Mouse (Mus musculus) liver, embryonic 16.5 days (tissue): ENCODE data around the gene Lef1. TPM values are rescaled to one million over a fixed set of nuclear protein-coding genes. Genes with fewer than 3 reads are reported as not detected.

ENCODE experiments used
- ATAC-seq: fragments of 200-750 bp; cut with Nextera tagmentation; 2 replicates; pipeline ENCODE4 v1.8.0; 2017; ENCODE audit warnings: low read depth, mild to moderate bottlenecking, moderate number of reproducible peaks, moderate library complexity
- H3K27ac ChIP-seq: fragments of 300-500 bp; sonication (generic); 2 replicates; pipeline ENCODE4 v1.5.1; 2014; ENCODE audit warnings: mild to moderate bottlenecking, low read length
- H3K27me3 ChIP-seq: fragments of 300-500 bp; sonication (generic); 2 replicates; pipeline ENCODE4 v1.6.1; 2014; ENCODE audit warnings: low read depth, low read length, mixed read lengths; ENCODE audit not compliant: control insufficient read depth, insufficient read depth
- H3K36me3 ChIP-seq: fragments of 300-500 bp; sonication (generic); 2 replicates; pipeline ENCODE4 v1.6.1; 2014; ENCODE audit warnings: mild to moderate bottlenecking; ENCODE audit not compliant: control insufficient read depth, insufficient read depth
- H3K4me1 ChIP-seq: fragments of 300-500 bp; sonication (generic); 2 replicates; pipeline ENCODE4 v1.6.1; 2014; ENCODE audit warnings: low read depth, low read length, mixed read lengths; ENCODE audit not compliant: control insufficient read depth
- H3K4me2 ChIP-seq: fragments of 300-500 bp; sonication (generic); 2 replicates; pipeline ENCODE4 v1.6.1; 2014; ENCODE audit warnings: low read depth, low read length, mixed read lengths
- H3K4me3 ChIP-seq: fragments of 300-500 bp; sonication (generic); 2 replicates; pipeline ENCODE4 v1.5.1; 2014; ENCODE audit warnings: low read depth, mild to moderate bottlenecking, low read length
- H3K9ac ChIP-seq: fragments of 300-500 bp; sonication (generic); 2 replicates; pipeline ENCODE4 v1.6.1; 2014; ENCODE audit warnings: low read depth, low read length
- H3K9me3 ChIP-seq: fragments of 300-500 bp; sonication (generic); replicated peaks from 2 replicates; pipeline ENCODE4 v1.6.1; 2016; ENCODE audit warnings: low read length; ENCODE audit not compliant: control insufficient read depth
- WGBS: fragments of 180-500 bp; shearing (Covaris S2); extraction: QIAGEN DNeasy Blood & Tissue Kit; methylation state at CpG from one replicate; pipeline ENCODE4 v1.1.7; 2014; ENCODE audit not compliant: insufficient replicate concordance; 5-methylcytosine and 5-hydroxymethylcytosine counted together
- polyA plus RNA-seq: library from polyadenylated mRNA; unstranded; fragments of >200 nt; fragmentation: Nextera tagmentation; extraction: Ambion mirVana; gene quantifications from 2 replicates; pipeline ENCODE4 v1.2.1, GENCODE M21; 2015

The Lef1 gene
- polyA plus RNA-seq, 1 experiment from 2014 or later, result 2.3 TPM

DNA sequence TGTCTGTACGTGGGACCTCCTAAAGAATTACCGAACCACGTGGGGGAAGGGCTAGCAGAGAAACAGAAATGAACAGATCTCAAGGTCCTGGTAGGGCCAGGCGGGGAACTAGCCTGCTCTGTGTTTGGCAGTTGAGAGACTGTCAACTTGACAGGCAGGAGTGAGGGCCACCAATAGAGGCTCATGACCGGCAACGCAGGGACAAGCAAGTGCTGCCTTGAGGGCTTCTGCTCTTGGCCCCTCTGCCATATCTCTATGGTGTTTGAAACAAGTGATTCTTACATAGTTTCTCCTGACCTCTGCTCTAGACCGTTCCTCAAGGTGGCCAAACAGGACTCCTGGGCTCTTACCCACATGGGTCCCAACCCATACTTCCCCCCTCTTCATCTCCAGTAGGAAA is 141.3 kb downstream of the Lef1 start:
- Histone ChIP-seq H3K9me3 (no peaks in the 10 kb centered on the region), H3K4me3 (no peak overlapping the region), H3K4me1 (no peaks in the 10 kb centered on the region; the same call in 1 of the 2 replicates), H3K27ac (no peak overlapping the region), H3K36me3 (peaks cover 2% of the 10 kb centered on the region; the same call in 1 of the 2 replicates), H3K27me3 (no peaks in the 10 kb centered on the region), H3K9ac (no peak overlapping the region), H3K4me2 (no peak overlapping the region)
- 67% methylated on average over 7 of the region's 7 CpGs for WGBS
- no peak for ATAC-seq

DNA sequence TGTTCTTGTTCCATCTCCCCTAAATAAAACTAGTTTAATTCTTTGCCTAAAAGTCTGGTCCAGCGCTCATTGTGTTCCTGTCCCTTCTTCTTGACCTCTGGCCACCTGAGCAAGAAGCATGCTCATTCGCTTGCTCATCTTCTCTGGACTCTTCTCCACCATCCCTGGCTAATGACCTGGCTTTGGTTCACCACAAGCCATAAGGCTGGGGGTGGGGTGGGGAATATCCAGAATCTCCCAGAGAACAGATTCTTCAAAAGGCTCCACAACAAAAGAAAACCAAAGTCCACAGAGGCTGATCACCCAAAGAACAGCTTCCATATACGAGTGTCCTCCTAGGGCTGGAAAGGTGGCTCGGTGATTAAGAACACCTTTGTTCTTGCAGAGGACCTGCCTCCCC is 144.7 kb downstream of the Lef1 start:
- no peak for ATAC-seq
- Histone ChIP-seq H3K4me2 (no peak overlapping the region), H3K9me3 (no peaks in the 10 kb centered on the region), H3K27ac (no peak overlapping the region), H3K4me1 (no peaks in the 10 kb centered on the region), H3K36me3 (peaks cover 2% of the 10 kb centered on the region; the same call in 1 of the 2 replicates), H3K4me3 (no peak overlapping the region), H3K9ac (no peak overlapping the region), H3K27me3 (no peaks in the 10 kb centered on the region)
- WGBS, result 85% methylated on average over 4 of the region's 4 CpGs

DNA sequence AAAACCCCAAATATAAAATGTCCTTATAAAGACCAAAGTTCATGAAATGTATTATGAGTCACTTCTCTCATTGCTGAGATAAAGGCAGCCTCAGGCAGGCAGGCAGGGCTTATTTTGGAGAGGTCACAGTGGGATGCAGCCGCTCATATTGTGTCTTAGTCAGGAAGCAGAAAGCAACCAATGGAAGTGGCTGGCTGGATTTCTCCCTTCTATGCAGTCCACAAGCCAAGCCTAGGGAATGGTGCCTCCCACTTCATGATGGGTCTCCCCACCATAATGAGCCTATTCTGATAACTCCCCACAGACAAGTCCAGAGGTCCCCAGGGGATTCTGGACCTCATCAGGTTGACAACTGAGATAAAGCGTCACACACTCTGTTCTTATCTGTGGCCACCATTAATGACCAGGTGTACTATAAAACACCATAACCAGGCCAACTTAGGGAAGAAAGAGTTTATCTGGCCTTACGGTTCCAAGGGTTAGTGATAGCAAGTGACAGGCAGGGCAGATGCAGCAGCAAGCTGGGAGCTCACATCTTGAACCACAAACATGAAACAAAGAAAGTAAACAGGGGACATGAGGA is 145.2 kb downstream of the Lef1 start:
- Histone ChIP-seq H3K36me3 (peaks cover 4% of the 10 kb centered on the region; the same call in 1 of the 2 replicates), H3K9me3 (no peaks in the 10 kb centered on the region), H3K27ac (no peak overlapping the region), H3K27me3 (no peaks in the 10 kb centered on the region), H3K4me3 (no peak overlapping the region), H3K4me2 (no peak overlapping the region), H3K9ac (no peak overlapping the region), H3K4me1 (no peaks in the 10 kb centered on the region)
- WGBS, result 56% methylated on average over 3 of the region's 3 CpGs
- no peak for ATAC-seq

DNA sequence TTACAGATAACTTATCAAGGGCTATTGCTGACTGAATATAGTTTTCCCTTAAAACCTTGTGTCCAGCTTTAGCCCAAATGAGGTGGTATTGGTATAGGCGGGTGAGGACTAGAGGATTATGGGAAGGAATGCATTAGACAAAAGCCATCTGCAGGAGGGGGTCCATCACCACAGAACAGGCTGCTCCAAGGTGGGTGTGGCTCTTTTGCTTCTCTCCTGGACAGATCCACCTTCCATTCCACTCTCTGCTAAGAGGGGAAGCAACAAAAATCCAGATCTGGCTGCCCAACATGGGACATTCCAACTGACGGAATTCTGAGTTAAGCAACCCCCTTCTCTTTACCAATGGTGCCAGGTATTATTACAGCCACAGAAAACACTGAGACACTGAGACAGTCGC is 148.7 kb downstream of the Lef1 start:
- ATAC-seq, result no peak
- Histone ChIP-seq H3K27me3 (no peaks in the 10 kb centered on the region), H3K9ac (no peak overlapping the region), H3K9me3 (no peaks in the 10 kb centered on the region), H3K4me1 (no peaks in the 10 kb centered on the region), H3K4me2 (no peak overlapping the region), H3K36me3 (0 out of 2 replicates have a peak, but pooled peaks cover 2% of the 10 kb centered on the region), H3K4me3 (no peak overlapping the region), H3K27ac (no peak overlapping the region)
- 70% methylated on average over 3 of the region's 3 CpGs for WGBS

DNA sequence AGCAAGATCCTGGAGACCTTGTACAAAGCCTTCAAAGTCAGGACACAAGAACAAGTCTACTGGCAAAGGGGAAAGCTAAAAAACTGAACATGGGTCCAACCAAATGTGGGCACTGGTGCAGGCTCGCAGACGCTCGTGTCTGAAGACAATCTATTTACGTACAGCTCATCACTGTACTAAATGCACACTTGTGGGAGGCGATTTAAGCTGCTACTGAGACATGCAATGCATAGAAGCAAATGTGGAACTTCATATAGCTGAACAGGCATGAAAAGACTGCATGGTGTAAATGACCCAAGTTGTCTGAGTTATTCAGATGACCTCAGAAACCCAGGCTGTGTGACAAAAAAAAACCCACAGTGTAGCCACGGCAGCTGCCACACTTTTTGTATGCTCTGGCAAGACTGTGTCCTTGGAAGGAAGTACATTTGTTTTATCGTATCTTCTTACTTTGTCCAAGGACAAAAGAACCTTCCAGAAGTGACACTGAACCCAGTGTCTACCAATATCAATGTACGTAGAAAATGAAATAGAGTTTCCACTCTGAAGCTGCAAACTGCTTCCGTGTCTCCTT is 149.2 kb downstream of the Lef1 start:
- Histone ChIP-seq H3K36me3 (0 out of 2 replicates have a peak, but pooled peaks cover 2% of the 10 kb centered on the region), H3K4me3 (no peak overlapping the region), H3K4me2 (no peak overlapping the region), H3K9me3 (no peaks in the 10 kb centered on the region), H3K27ac (no peak overlapping the region), H3K9ac (no peak overlapping the region), H3K27me3 (no peaks in the 10 kb centered on the region), H3K4me1 (no peaks in the 10 kb centered on the region)
- 72% methylated on average over 9 of the region's 9 CpGs for WGBS
- no peak for ATAC-seq

DNA sequence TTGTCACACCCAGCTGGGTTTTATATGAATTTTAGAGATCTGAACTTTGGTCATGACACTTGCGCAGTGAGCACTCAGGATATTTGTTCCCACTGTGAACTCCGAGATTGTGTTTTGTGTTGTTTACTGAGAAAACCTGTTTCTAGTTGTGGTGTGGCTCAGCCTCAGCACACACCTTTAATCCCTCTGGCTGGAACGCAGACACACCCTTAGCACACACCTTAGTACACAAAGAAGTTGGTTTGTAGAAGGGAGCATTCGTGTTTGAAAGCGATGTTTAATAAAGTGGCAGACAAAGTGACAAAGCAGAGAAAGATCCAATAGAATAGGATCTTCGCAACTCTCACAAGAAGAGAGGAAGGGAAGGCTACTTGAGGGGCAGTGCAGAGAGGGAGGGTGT is 150.1 kb downstream of the Lef1 start:
- H3K4me3 ChIP-seq, result no peak overlapping the region
- no peak overlapping the region for H3K27ac ChIP-seq
- H3K9me3 ChIP-seq, result no peaks in the 10 kb centered on the region
- no peaks in the 10 kb centered on the region for H3K27me3 ChIP-seq
- H3K36me3 ChIP-seq, result 0 out of 2 replicates have a peak, but pooled peaks cover 2% of the 10 kb centered on the region
- WGBS, result 73% methylated on average over 6 of the region's 6 CpGs
- H3K4me2 ChIP-seq, result no peak overlapping the region
- no peaks in the 10 kb centered on the region for H3K4me1 ChIP-seq
- H3K9ac ChIP-seq, result no peak overlapping the region
- ATAC-seq, result no peak

DNA sequence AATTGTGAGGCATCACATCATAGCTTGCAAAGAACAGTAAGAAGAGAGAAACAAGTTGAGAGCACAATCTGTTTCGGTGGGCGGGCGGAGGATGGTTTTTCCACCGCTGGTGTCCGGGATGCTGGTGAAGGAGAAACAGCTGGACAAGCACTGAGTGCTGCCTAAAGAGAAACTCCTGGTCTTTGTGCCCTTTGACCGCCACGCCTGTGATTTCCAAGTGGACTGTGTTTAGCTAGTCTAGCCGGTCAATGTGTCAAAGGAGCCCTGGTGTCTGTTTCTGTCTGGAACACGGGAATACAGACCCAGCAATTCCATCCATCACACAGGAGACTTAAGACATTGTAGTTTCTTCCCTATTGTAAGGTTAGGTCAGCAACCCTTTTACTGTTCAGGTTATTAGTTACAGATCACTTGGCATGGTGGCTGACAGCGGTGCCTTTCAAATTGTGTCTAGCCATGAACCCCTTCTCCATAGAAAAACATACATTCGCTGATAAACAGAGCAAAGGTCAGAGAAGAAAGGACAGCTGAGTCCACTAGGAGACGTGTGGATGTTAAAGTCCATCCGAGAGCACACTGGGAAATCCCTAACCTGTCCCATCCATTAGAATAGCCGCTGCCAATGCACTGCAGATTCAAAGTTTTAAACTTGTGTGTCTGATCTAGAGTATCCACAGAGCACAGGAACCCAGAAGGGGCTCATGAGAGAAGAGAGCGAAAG is 153.7 kb downstream of the Lef1 start:
- H3K27me3 ChIP-seq, result no peaks in the 10 kb centered on the region
- H3K9me3 ChIP-seq, result no peaks in the 10 kb centered on the region
- peaks cover 4% of the 10 kb centered on the region; the same call in 1 of the 2 replicates for H3K4me1 ChIP-seq
- no peak overlapping the region for H3K4me3 ChIP-seq
- H3K36me3 ChIP-seq, result 0 out of 2 replicates have a peak, but pooled peaks cover 2% of the 10 kb centered on the region
- H3K9ac ChIP-seq, result no peak overlapping the region
- peak; percentile 80 for ATAC-seq
- 68% methylated on average over 15 of the region's 15 CpGs for WGBS
- H3K4me2 ChIP-seq, result peak overlapping the region; percentile 24; the same call in 1 of the 2 replicates
- H3K27ac ChIP-seq, result peak overlapping the region; percentile 53

DNA sequence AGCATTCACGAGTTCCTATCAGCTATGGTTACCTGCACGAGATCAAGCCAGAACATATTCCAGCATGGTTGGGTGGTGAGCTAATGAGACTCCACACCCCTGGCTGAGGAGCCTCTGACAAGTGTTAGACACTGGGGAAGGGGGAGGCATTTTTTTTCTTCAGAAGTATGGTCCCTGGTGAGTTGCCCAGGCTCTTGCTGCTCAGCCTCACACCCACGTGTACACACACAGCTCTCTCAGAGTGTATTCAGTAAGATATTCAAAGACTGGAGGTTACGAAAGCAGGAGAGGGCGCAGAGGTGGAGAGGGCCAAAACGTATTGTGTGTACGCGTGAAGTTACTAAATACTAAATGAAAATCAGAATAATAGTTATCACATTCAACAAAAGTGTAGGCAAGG is 155.2 kb downstream of the Lef1 start:
- Histone ChIP-seq H3K27me3 (no peaks in the 10 kb centered on the region), H3K36me3 (no peaks in the 10 kb centered on the region), H3K4me1 (peaks cover 4% of the 10 kb centered on the region; the same call in 1 of the 2 replicates), H3K4me2 (no peak overlapping the region), H3K27ac (no peak overlapping the region), H3K9ac (no peak overlapping the region), H3K9me3 (no peaks in the 10 kb centered on the region), H3K4me3 (no peak overlapping the region)
- ATAC-seq, result peak; percentile 59
- 59% methylated on average over 8 of the region's 8 CpGs for WGBS
